Mouse (Mus musculus) ES-Bruce4 (cell line): ENCODE measurements around the gene Zfp879.

Experiments used
- CTCF ChIP-seq: IDR thresholded peaks from one replicate; pipeline ENCODE4 v1.8.1; 2011; ENCODE audit warnings: low read depth, low read length
- EP300 ChIP-seq: IDR thresholded peaks from 2 replicates; pipeline ENCODE4 v1.6.1; 2011; ENCODE audit warnings: low read depth, low read length; ENCODE audit not compliant: insufficient read depth
- POLR2A ChIP-seq: IDR thresholded peaks from one replicate; pipeline ENCODE4 v1.8.1; 2011; ENCODE audit warnings: low read length; ENCODE audit not compliant: insufficient read depth

DNA sequence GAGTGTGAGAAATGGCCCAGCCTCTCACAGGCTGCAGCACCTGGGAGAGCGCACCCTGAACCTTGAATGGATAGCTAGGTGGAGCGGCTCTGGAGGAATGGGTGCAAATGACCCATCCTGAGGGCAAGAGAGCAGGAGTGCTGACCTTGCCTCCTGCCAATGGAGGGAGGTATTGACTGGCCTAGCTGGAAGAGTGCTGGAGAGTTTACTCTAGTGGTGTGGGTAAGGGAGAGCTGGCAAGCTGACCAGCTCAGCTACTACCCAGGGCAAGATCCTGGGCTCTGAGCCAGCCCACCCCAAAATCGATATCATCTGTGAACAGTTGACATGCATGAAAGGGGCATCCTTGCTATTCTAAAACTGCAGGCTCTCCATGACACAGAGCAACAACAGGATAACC is 4.6 kb upstream of the Zfp879 start:
- TF ChIP-seq EP300 (no peak), POLR2A (no peak), CTCF (no peak)
